Mouse (Mus musculus) embryonic facial prominence, embryonic 12.5 days (tissue): ENCODE data around the gene Sult1c1. TPM values are rescaled to one million over a fixed set of nuclear protein-coding genes. Genes with fewer than 3 reads are reported as not detected.
"Not testable (repeated sequence)": the region's sequence is repeated elsewhere in the genome, so short reads cannot be mapped to it uniquely, and the experiment has no call there.

Experiments
- ATAC-seq: fragments of 200-750 bp; cut with Nextera tagmentation; 2 replicates; pipeline ENCODE4 v1.8.0; 2017; ENCODE audit not compliant: insufficient number of reproducible peaks, insufficient read depth, low FRiP score, low TSS enrichment
- H3K27ac ChIP-seq: fragments of 300-500 bp; sonication (generic); 2 replicates; pipeline ENCODE4 v1.5.1; 2016; ENCODE audit warnings: mild to moderate bottlenecking
- H3K27me3 ChIP-seq: fragments of 300-500 bp; sonication (generic); 2 replicates; pipeline ENCODE4 v1.6.1; 2016; ENCODE audit warnings: mild to moderate bottlenecking, moderate library complexity
- H3K36me3 ChIP-seq: fragments of 300-500 bp; sonication (generic); 2 replicates; pipeline ENCODE4 v1.6.1; 2016; ENCODE audit warnings: mild to moderate bottlenecking
- H3K4me1 ChIP-seq: fragments of 300-500 bp; sonication (generic); 2 replicates; pipeline ENCODE4 v1.6.1; 2016
- H3K4me2 ChIP-seq: fragments of 300-500 bp; sonication (generic); replicated peaks from 2 replicates; pipeline ENCODE4 v1.6.1; 2016; ENCODE audit warnings: mild to moderate bottlenecking, moderate library complexity
- H3K4me3 ChIP-seq: fragments of 300-500 bp; sonication (generic); 2 replicates; pipeline ENCODE4 v1.5.1; 2016; ENCODE audit warnings: mild to moderate bottlenecking
- H3K9ac ChIP-seq: fragments of 300-500 bp; sonication (generic); 2 replicates; pipeline ENCODE4 v1.6.1; 2016; ENCODE audit warnings: mild to moderate bottlenecking, moderate library complexity
- H3K9me3 ChIP-seq: fragments of 300-500 bp; sonication (generic); 2 replicates; pipeline ENCODE4 v1.6.1; 2016; ENCODE audit warnings: mild to moderate bottlenecking, moderate library complexity
- whole genome bisulfite sequencing: fragments of 180-500 bp; shearing (Covaris S2); methylation state at CpG from one replicate; pipeline ENCODE4 v1.1.7; 2016; 5-methylcytosine and 5-hydroxymethylcytosine counted together
- polyA plus RNA-seq: library from polyadenylated mRNA; unstranded; fragments of >200 nt; fragmentation: Nextera tagmentation; extraction: Ambion mirVana; gene quantifications from 2 replicates; pipeline ENCODE4 v1.2.1, GENCODE M21; 2016

Gene Sult1c1
- 0.19 TPM in 1 of 2 replicates, not detected in the other for polyA plus RNA-seq

- Histone ChIP-seq H3K4me3 (no peak within 1 kb of the TSS), H3K9me3 (no peaks in the 10 kb centered on the region), H3K36me3 (no peaks in the 10 kb centered on the region), H3K27me3 (no peaks in the 10 kb centered on the region), H3K27ac (no peak within 1 kb of the TSS), H3K4me2 (no peak within 1 kb of the TSS), H3K9ac (no peak within 1 kb of the TSS), H3K4me1 (no peaks in the 10 kb centered on the region)
- WGBS, result 80% methylated on average over 6 of the region's 6 CpGs
- ATAC-seq, result no peak
These were observed at the start of gene Sult1c1 for GRCm38 (mm10) chr17:53990574-53990973. TSS of gene Sult1c1 (minus strand) at chr17:53990674.

GRCm38 (mm10) chr17:54014204-54014603, 23.7 kb upstream of the Sult1c1 start:
- Histone ChIP-seq H3K4me1 (no peaks in the 10 kb centered on the region), H3K27ac (no peak overlapping the region), H3K4me2 (no peak overlapping the region), H3K36me3 (no peaks in the 10 kb centered on the region), H3K4me3 (no peak overlapping the region), H3K9ac (no peak overlapping the region), H3K9me3 (no peaks in the 10 kb centered on the region), H3K27me3 (no peaks in the 10 kb centered on the region)
- ATAC-seq, result no peak
- 13% methylated on average over 1 of the region's 1 CpGs for WGBS

- Histone ChIP-seq H3K27me3 (no peaks in the 10 kb centered on the region), H3K36me3 (no peaks in the 10 kb centered on the region), H3K4me2 (no peak overlapping the region), H3K4me1 (no peaks in the 10 kb centered on the region), H3K4me3 (no peak overlapping the region), H3K9me3 (no peaks in the 10 kb centered on the region), H3K27ac (no peak overlapping the region), H3K9ac (no peak overlapping the region)
- ATAC-seq, result no peak
These were observed 20.7 kb upstream of the Sult1c1 start for GRCm38 (mm10) chr17:54011196-54011595.

DNA sequence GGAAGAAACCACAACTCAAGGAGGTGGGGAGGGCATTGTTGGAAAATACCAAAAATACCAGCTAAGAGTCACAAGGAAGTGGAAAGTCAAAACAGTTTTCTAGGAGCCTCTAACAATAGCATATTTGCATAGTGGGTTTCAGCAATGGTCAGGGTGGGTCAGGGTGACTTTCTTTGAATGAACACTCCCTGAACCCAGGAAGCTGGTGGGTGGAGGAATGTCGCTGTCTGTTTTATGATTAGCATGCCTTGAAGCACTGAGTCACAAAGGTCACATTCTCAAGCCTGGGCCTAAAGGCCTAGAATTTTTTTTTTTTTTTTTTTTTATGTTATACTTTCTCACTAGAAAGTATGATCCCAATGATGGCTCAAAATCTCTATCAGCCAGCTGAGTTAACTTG, 20.1 kb upstream of the Sult1c1 start:
- not testable (repeated sequence) for H3K27me3 ChIP-seq, H3K36me3 ChIP-seq, H3K9ac ChIP-seq, H3K4me2 ChIP-seq, H3K4me1 ChIP-seq, H3K4me3 ChIP-seq, ATAC-seq, H3K27ac ChIP-seq, H3K9me3 ChIP-seq
- WGBS, result 52% methylated on average over 1 of the region's 1 CpGs

DNA sequence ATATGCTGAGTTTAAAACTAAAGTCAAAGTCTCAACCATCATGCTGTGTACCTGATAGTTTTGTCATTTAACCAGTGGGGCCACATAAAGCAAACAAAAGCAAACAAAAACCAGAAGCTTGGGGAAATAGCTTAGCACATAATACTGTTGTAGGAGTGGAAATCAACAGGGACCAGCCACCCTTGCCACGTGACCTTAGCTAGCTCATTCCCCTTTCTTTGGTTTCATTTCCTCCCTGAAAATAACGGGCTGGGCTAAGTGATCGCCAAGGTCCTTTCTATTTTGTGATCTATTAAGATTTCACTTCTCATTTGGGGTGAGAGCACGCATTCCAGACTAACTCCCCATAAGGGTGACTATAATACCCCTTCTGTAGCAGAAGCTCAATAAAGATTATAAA, 13.0 kb upstream of the Sult1c1 start:
- Histone ChIP-seq H3K36me3 (no peaks in the 10 kb centered on the region), H3K9me3 (no peaks in the 10 kb centered on the region), H3K9ac (no peak overlapping the region), H3K27me3 (no peaks in the 10 kb centered on the region), H3K4me2 (no peak overlapping the region), H3K4me3 (no peak overlapping the region), H3K4me1 (no peaks in the 10 kb centered on the region), H3K27ac (no peak overlapping the region)
- 67% methylated on average over 4 of the region's 4 CpGs for WGBS
- no peak for ATAC-seq

DNA sequence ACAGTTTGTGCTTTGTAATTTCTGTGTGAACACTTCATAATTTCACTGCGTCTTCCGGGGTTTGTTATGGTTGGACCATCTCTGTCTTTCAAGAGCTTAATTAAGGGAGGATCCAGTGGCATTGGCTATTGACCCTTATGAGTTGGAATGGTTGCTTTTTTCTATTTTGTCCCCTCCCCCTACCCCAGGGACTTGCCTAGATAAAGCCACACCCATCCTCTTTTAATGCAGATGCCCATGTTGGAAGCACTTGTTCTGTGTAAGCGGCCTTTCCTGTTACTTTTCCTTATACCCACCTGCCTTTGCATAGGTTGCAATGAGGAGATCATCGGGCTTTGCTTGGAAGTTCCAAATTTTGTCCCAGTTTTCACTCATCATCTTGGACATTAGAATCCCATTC, 16.9 kb downstream of the Sult1c1 start:
- H3K27ac ChIP-seq, result no peak overlapping the region
- no peak overlapping the region for H3K4me3 ChIP-seq
- H3K36me3 ChIP-seq, result no peaks in the 10 kb centered on the region
- WGBS, result 86% methylated on average over 4 of the region's 4 CpGs
- H3K4me2 ChIP-seq, result no peak overlapping the region
- H3K27me3 ChIP-seq, result no peaks in the 10 kb centered on the region
- ATAC-seq, result no peak
- H3K4me1 ChIP-seq, result no peaks in the 10 kb centered on the region
- no peaks in the 10 kb centered on the region for H3K9me3 ChIP-seq
- H3K9ac ChIP-seq, result no peak overlapping the region

GRCm38 (mm10) chr17:53941569-53942162, 48.8 kb downstream of the Sult1c1 start:
- no peaks in the 10 kb centered on the region for H3K27me3 ChIP-seq
- 0 out of 2 replicates have a peak, but pooled peaks have one; percentile 15 for ATAC-seq

GRCm38 (mm10) chr17:53940726-53941125, 49.7 kb downstream of the Sult1c1 start:
- Histone ChIP-seq H3K9ac (no peak overlapping the region), H3K4me2 (no peak overlapping the region), H3K9me3 (0 out of 2 replicates have a peak, but pooled peaks cover 7% of the 10 kb centered on the region), H3K4me1 (no peaks in the 10 kb centered on the region), H3K27me3 (no peaks in the 10 kb centered on the region), H3K27ac (no peak overlapping the region), H3K4me3 (no peak overlapping the region), H3K36me3 (no peaks in the 10 kb centered on the region)
- WGBS, result 87% methylated on average over 8 of the region's 8 CpGs
- ATAC-seq, result no peak

More at GRCm38 (mm10) chr17:53941569-53942162, 48.8 kb downstream of the Sult1c1 start:
- Histone ChIP-seq H3K9me3 (0 out of 2 replicates have a peak, but pooled peaks cover 7% of the 10 kb centered on the region), H3K36me3 (no peaks in the 10 kb centered on the region), H3K4me1 (no peaks in the 10 kb centered on the region), H3K27ac (no peak overlapping the region), H3K4me3 (no peak overlapping the region), H3K4me2 (no peak overlapping the region), H3K9ac (no peak overlapping the region)
- 91% methylated on average over 19 of the region's 19 CpGs for WGBS

Other genes starting within 250 kb of the Sult1c1 start
- not detected in 2 replicates for gene Sult1c2, start 144.3 kb downstream of the Sult1c1 start, polyA plus RNA-seq